Mouse (Mus musculus): ENCODE measurements around the gene Mief1. TPM values are rescaled to one million over a fixed set of nuclear protein-coding genes. Genes with fewer than 3 reads are reported as not detected.
A peak's percentile ranks its signal among the peaks of the same experiment; 100 is the strongest.

Mief1 gene
- polyA plus RNA-seq, 1 experiment from 2014 or later: 28.1 TPM

- 14% methylated on average over 6 of the region's 6 CpGs for WGBS
- H3K27me3 ChIP-seq (ENCODE audit: control insufficient read depth, insufficient read depth, low read length): no peaks in the 10 kb centered on the region
- H3K9me3 ChIP-seq (ENCODE audit: control insufficient read depth, low read length): no peaks in the 10 kb centered on the region
- peaks cover 78% of the 10 kb centered on the region for H3K36me3 ChIP-seq (ENCODE audit: control insufficient read depth, insufficient read depth, low read length)
- no peak for ATAC-seq (ENCODE audit: insufficient number of reproducible peaks, insufficient read depth, low FRiP score, low read depth)
- H3K4me3 ChIP-seq (ENCODE audit: control insufficient read depth in 1 of 2, insufficient read depth in 1 of 2, low read depth in 1 of 2, low read length in 2 of 2): no peak overlapping the region
- H3K9ac ChIP-seq (ENCODE audit: low read length): peak overlapping the region; percentile 25; the same call in 1 of the 2 replicates
- H3K27ac ChIP-seq (replicated peaks in 1 of 2; ENCODE audit: control insufficient read depth in 1 of 2, insufficient read depth in 1 of 2, low read depth in 2 of 2, low read length in 2 of 2): peak overlapping the region; percentile 81 to 87
- peak overlapping the region; percentile 11; the same call in 1 of the 2 replicates for H3K4me2 ChIP-seq (ENCODE audit: low read length)
- peaks cover 20 to 35% of the 10 kb centered on the region in 2 experiments for H3K4me1 ChIP-seq (ENCODE audit: control insufficient read depth in 2 of 2, insufficient read depth in 2 of 2, low read length in 2 of 2)
These were observed 16.8 kb downstream of the Mief1 start for GRCm38 (mm10) chr15:80250586-80250985.

DNA sequence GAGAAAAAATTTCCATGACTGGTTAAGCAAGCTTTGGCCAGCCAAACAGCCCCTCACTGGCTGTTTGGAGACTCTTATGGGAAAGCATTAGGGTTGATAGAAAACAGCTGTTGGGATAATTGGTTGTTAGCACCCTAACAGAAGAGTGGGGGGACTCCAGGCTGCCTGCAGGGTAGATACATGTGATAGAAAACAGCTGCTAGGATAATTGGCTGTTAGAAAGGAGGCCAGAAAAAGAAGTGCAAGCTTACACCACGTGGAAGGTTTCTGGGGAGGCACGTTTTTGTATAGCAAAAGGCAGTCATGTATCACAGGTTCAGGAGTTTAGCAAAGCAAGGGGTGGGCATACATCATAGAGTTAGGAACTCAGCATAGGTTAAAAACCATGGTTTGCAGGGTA, 19.7 kb downstream of the Mief1 start:
- H3K9ac ChIP-seq (ENCODE audit: low read length): 0 out of 2 replicates have a peak overlapping the region, but pooled peaks have one; percentile 5
- no peak for ATAC-seq (ENCODE audit: insufficient number of reproducible peaks, insufficient read depth, low FRiP score, low read depth)

GRCm38 (mm10) chr15:80254207-80254606, 20.4 kb downstream of the Mief1 start:
- peak overlapping the region; percentile 100 for H3K9ac ChIP-seq (ENCODE audit: low read length)
- peaks cover 28 to 54% of the 10 kb centered on the region in 2 experiments for H3K4me1 ChIP-seq (ENCODE audit: control insufficient read depth in 2 of 2, insufficient read depth in 2 of 2, low read length in 2 of 2)
- H3K27ac ChIP-seq (replicated peaks in 1 of 2; ENCODE audit: control insufficient read depth in 1 of 2, insufficient read depth in 1 of 2, low read depth in 2 of 2, low read length in 2 of 2): peak overlapping the region; percentile 95 to 99
- peaks cover 74% of the 10 kb centered on the region for H3K36me3 ChIP-seq (ENCODE audit: control insufficient read depth, insufficient read depth, low read length)
- WGBS: 27% methylated on average over 6 of the region's 6 CpGs
- peak overlapping the region; percentile 95 for H3K4me2 ChIP-seq (ENCODE audit: low read length)
- H3K4me3 ChIP-seq (ENCODE audit: control insufficient read depth in 1 of 2, insufficient read depth in 1 of 2, low read depth in 1 of 2, low read length in 2 of 2): peak overlapping the region; percentile 97 to 100
- no peak for ATAC-seq (ENCODE audit: insufficient number of reproducible peaks, insufficient read depth, low FRiP score, low read depth)
- H3K27me3 ChIP-seq (ENCODE audit: control insufficient read depth, insufficient read depth, low read length): no peaks in the 10 kb centered on the region
- H3K9me3 ChIP-seq (ENCODE audit: control insufficient read depth, low read length): no peaks in the 10 kb centered on the region

More for the DNA sequence above, 19.7 kb downstream of the Mief1 start:
- Histone ChIP-seq H3K27me3 (ENCODE audit: control insufficient read depth, insufficient read depth, low read length) (no peaks in the 10 kb centered on the region), H3K4me3 (ENCODE audit: control insufficient read depth in 1 of 2, insufficient read depth in 1 of 2, low read depth in 1 of 2, low read length in 2 of 2) (no peak overlapping the region), H3K4me1 (ENCODE audit: control insufficient read depth in 2 of 2, insufficient read depth in 2 of 2, low read length in 2 of 2) (peaks cover 28 to 51% of the 10 kb centered on the region in 2 experiments), H3K4me2 (ENCODE audit: low read length) (no peak overlapping the region), H3K27ac (replicated peaks in 1 of 2; ENCODE audit: control insufficient read depth in 1 of 2, insufficient read depth in 1 of 2, low read depth in 2 of 2, low read length in 2 of 2) (peak overlapping the region; percentile 95 to 99; a peak in 3 of 4 replicates), H3K36me3 (ENCODE audit: control insufficient read depth, insufficient read depth, low read length) (peaks cover 75% of the 10 kb centered on the region), H3K9me3 (ENCODE audit: control insufficient read depth, low read length) (no peaks in the 10 kb centered on the region)
- 41% methylated on average over 2 of the region's 2 CpGs for WGBS

GRCm38 (mm10) chr15:80254847-80255645, 21.2 kb downstream of the Mief1 start, which contains the start of gene Atf4:
Atf4 (plus strand) TSS chr15:80255184.
- Histone ChIP-seq H3K9ac (ENCODE audit: low read length) (peak within 1 kb of the TSS; percentile 100), H3K4me3 (ENCODE audit: control insufficient read depth in 1 of 2, insufficient read depth in 1 of 2, low read depth in 1 of 2, low read length in 2 of 2) (peak within 1 kb of the TSS; percentile 97 to 100), H3K36me3 (ENCODE audit: control insufficient read depth, insufficient read depth, low read length) (peaks cover 74% of the 10 kb centered on the region), H3K27ac (replicated peaks in 1 of 2; ENCODE audit: control insufficient read depth in 1 of 2, insufficient read depth in 1 of 2, low read depth in 2 of 2, low read length in 2 of 2) (peak within 1 kb of the TSS; percentile 99 to 100), H3K4me2 (ENCODE audit: low read length) (peak within 1 kb of the TSS; percentile 95), H3K4me1 (ENCODE audit: control insufficient read depth in 2 of 2, insufficient read depth in 2 of 2, low read length in 2 of 2) (peaks cover 24 to 50% of the 10 kb centered on the region in 2 experiments), H3K27me3 (ENCODE audit: control insufficient read depth, insufficient read depth, low read length) (no peaks in the 10 kb centered on the region), H3K9me3 (ENCODE audit: control insufficient read depth, low read length) (no peaks in the 10 kb centered on the region)
- under 1% methylated on average over 62 of the region's 62 CpGs for WGBS
- ATAC-seq (ENCODE audit: insufficient number of reproducible peaks, insufficient read depth, low FRiP score, low read depth): peak; percentile 92

DNA sequence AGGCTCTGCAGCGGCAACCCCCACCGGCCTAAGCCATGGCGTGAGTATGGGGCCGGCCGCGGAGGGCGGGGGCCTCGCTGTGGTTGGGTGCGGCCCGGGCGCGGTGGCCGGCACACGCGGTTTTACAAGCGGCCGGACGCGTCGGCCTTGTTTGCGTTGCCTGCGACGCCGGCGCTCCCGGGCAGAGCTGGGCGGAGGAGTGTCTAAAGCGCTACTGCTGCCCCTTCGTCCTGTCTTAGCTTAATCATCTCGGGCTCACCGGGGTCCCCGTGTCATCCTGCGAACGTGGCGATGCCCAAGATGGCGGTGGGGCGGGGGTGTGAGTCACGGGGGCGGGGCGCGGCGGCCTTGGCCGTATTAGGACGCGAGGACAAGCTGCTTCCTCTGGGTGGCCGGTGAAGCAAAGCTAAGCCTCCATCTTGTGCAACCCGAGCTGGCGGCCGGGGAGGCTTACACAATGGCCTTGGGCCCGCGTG, 21.9 kb downstream of the Mief1 start:
- H3K27ac ChIP-seq (replicated peaks in 1 of 2; ENCODE audit: control insufficient read depth in 1 of 2, insufficient read depth in 1 of 2, low read depth in 2 of 2, low read length in 2 of 2): peak overlapping the region; percentile 99 to 100
- WGBS: under 1% methylated on average over 46 of the region's 51 CpGs
- peak overlapping the region; percentile 100 for H3K9ac ChIP-seq (ENCODE audit: low read length)
- peak overlapping the region; percentile 97 to 100 for H3K4me3 ChIP-seq (ENCODE audit: control insufficient read depth in 1 of 2, insufficient read depth in 1 of 2, low read depth in 1 of 2, low read length in 2 of 2)
- peak overlapping the region; percentile 95 for H3K4me2 ChIP-seq (ENCODE audit: low read length)
- no peaks in the 10 kb centered on the region for H3K27me3 ChIP-seq (ENCODE audit: control insufficient read depth, insufficient read depth, low read length)
- H3K36me3 ChIP-seq (ENCODE audit: control insufficient read depth, insufficient read depth, low read length): peaks cover 73% of the 10 kb centered on the region
- H3K9me3 ChIP-seq (ENCODE audit: control insufficient read depth, low read length): no peaks in the 10 kb centered on the region
- peaks cover 18 to 44% of the 10 kb centered on the region in 2 experiments for H3K4me1 ChIP-seq (ENCODE audit: control insufficient read depth in 2 of 2, insufficient read depth in 2 of 2, low read length in 2 of 2)
- ATAC-seq (ENCODE audit: insufficient number of reproducible peaks, insufficient read depth, low FRiP score, low read depth): peak; percentile 55

GRCm38 (mm10) chr15:80256242-80256641, 22.4 kb downstream of the Mief1 start:
- peaks cover 68% of the 10 kb centered on the region for H3K36me3 ChIP-seq (ENCODE audit: control insufficient read depth, insufficient read depth, low read length)
- ATAC-seq (ENCODE audit: insufficient number of reproducible peaks, insufficient read depth, low FRiP score, low read depth): no peak

GRCm38 (mm10) chr15:80256656-80257601, 23.1 kb downstream of the Mief1 start:
- WGBS: 61% methylated on average over 12 of the region's 12 CpGs
- peak overlapping the region; percentile 81 to 99 for H3K27ac ChIP-seq (replicated peaks in 1 of 2; ENCODE audit: control insufficient read depth in 1 of 2, insufficient read depth in 1 of 2, low read depth in 2 of 2, low read length in 2 of 2)
- H3K36me3 ChIP-seq (ENCODE audit: control insufficient read depth, insufficient read depth, low read length): peaks cover 61% of the 10 kb centered on the region
- no peak for ATAC-seq (ENCODE audit: insufficient number of reproducible peaks, insufficient read depth, low FRiP score, low read depth)
- no peaks in the 10 kb centered on the region for H3K27me3 ChIP-seq (ENCODE audit: control insufficient read depth, insufficient read depth, low read length)
- H3K9ac ChIP-seq (ENCODE audit: low read length): peak overlapping the region; percentile 100
- peak overlapping the region; percentile 95 for H3K4me2 ChIP-seq (ENCODE audit: low read length)
- H3K9me3 ChIP-seq (ENCODE audit: control insufficient read depth, low read length): no peaks in the 10 kb centered on the region
- H3K4me3 ChIP-seq (ENCODE audit: control insufficient read depth in 1 of 2, insufficient read depth in 1 of 2, low read depth in 1 of 2, low read length in 2 of 2): peak overlapping the region; percentile 97 to 100
- H3K4me1 ChIP-seq (ENCODE audit: control insufficient read depth in 2 of 2, insufficient read depth in 2 of 2, low read length in 2 of 2): peaks cover 12 to 32% of the 10 kb centered on the region in 2 experiments

More at GRCm38 (mm10) chr15:80256242-80256641, 22.4 kb downstream of the Mief1 start:
- H3K27me3 ChIP-seq (ENCODE audit: control insufficient read depth, insufficient read depth, low read length): no peaks in the 10 kb centered on the region
- H3K4me3 ChIP-seq (ENCODE audit: control insufficient read depth in 1 of 2, insufficient read depth in 1 of 2, low read depth in 1 of 2, low read length in 2 of 2): peak overlapping the region; percentile 97 to 100
- H3K4me1 ChIP-seq (ENCODE audit: control insufficient read depth in 2 of 2, insufficient read depth in 2 of 2, low read length in 2 of 2): peaks cover 13 to 38% of the 10 kb centered on the region in 2 experiments
- no peaks in the 10 kb centered on the region for H3K9me3 ChIP-seq (ENCODE audit: control insufficient read depth, low read length)
- 5% methylated on average over 16 of the region's 16 CpGs for WGBS
- H3K27ac ChIP-seq (replicated peaks in 1 of 2; ENCODE audit: control insufficient read depth in 1 of 2, insufficient read depth in 1 of 2, low read depth in 2 of 2, low read length in 2 of 2): peak overlapping the region; percentile 81 to 99
- peak overlapping the region; percentile 100 for H3K9ac ChIP-seq (ENCODE audit: low read length)
- H3K4me2 ChIP-seq (ENCODE audit: low read length): peak overlapping the region; percentile 95

Measured in heart, embryonic 14.5 days (tissue).